Mouse (Mus musculus) C2C12 (cell line): ENCODE data around the gene Dip2c. TPM values are rescaled to one million over a fixed set of nuclear protein-coding genes. Genes with fewer than 3 reads are reported as not detected.

ENCODE experiments used
- H3K27me3 ChIP-seq: one replicate; pipeline ENCODE4 v1.6.1; 2011; ENCODE audit not compliant: control insufficient read depth, insufficient read depth, insufficient read length
- H3K36me3 ChIP-seq: one replicate; pipeline ENCODE4 v1.6.1; 2011; ENCODE audit not compliant: control insufficient read depth, insufficient read depth
- H3K4me3 ChIP-seq: one replicate; pipeline ENCODE4 v1.5.1; 2011; ENCODE audit warnings: mild to moderate bottlenecking, control low read depth; ENCODE audit not compliant: poor library complexity, insufficient read depth, severe bottlenecking
- H3K79me2 ChIP-seq: one replicate; pipeline ENCODE4 v1.6.1; 2011; ENCODE audit not compliant: control insufficient read depth, insufficient read depth
- H3K79me3 ChIP-seq: one replicate; pipeline ENCODE4 v1.6.1; 2011; ENCODE audit warnings: low read depth, control low read depth
- H3ac ChIP-seq: one replicate; pipeline ENCODE3; 2011; ENCODE audit warnings: low read depth; ENCODE audit not compliant: control insufficient read depth, insufficient read length
- CEBPB ChIP-seq: IDR thresholded peaks from one replicate; pipeline ENCODE4 v1.6.1; 2011; ENCODE audit warnings: low read depth, mild to moderate bottlenecking, control low read depth, moderate library complexity
- CTCF ChIP-seq: IDR thresholded peaks from one replicate; pipeline ENCODE4 v1.5.1; 2011; ENCODE audit not compliant: control insufficient read depth, insufficient read depth, insufficient read length
- FOSL1 ChIP-seq: IDR thresholded peaks from one replicate; pipeline ENCODE4 v1.8.0; 2011; ENCODE audit warnings: mild to moderate bottlenecking, low read length; ENCODE audit not compliant: poor library complexity, insufficient read depth, severe bottlenecking
- MAX ChIP-seq: IDR thresholded peaks from one replicate; pipeline ENCODE4 v1.6.1; 2011; ENCODE audit warnings: mild to moderate bottlenecking, control low read depth
- MYOD1 ChIP-seq: IDR thresholded peaks from one replicate; pipeline ENCODE4 v1.6.1; 2011; ENCODE audit warnings: low read depth; ENCODE audit not compliant: control insufficient read depth, insufficient read length
- MYOG ChIP-seq: IDR thresholded peaks from one replicate; pipeline ENCODE4 v1.6.1; 2011; ENCODE audit not compliant: control insufficient read depth, insufficient read length; ENCODE audit errors: extremely low read depth
- USF1 ChIP-seq: IDR thresholded peaks from one replicate; pipeline ENCODE4 v1.6.1; 2011; ENCODE audit warnings: low read depth, mild to moderate bottlenecking, control low read depth, moderate library complexity
- polyA plus RNA-seq: library from polyadenylated mRNA; unstranded; fragments of >200 nt; fragmentation: generic; extraction: Trizol; gene quantifications from one replicate; pipeline ENCODE4 v1.2.1, GENCODE M21; 2012; ENCODE audit warnings: missing spikeins

Gene Dip2c
- polyA plus RNA-seq, 1 experiment, result 4.8 TPM

- Histone ChIP-seq H3K79me2 (no peaks in the 10 kb centered on the region), H3K36me3 (no peaks in the 10 kb centered on the region), H3K4me3 (no peak overlapping the region), H3K27me3 (no peaks in the 10 kb centered on the region), H3K79me3 (no peaks in the 10 kb centered on the region), H3ac (no peak overlapping the region)
- TF ChIP-seq MYOG (no peak), CTCF (no peak), MAX (no peak), USF1 (no peak), FOSL1 (no peak), CEBPB (no peak), MYOD1 (no peak)
Observed at GRCm38 (mm10) chr13:9637949-9638348, 361.6 kb downstream of the Dip2c start.

DNA sequence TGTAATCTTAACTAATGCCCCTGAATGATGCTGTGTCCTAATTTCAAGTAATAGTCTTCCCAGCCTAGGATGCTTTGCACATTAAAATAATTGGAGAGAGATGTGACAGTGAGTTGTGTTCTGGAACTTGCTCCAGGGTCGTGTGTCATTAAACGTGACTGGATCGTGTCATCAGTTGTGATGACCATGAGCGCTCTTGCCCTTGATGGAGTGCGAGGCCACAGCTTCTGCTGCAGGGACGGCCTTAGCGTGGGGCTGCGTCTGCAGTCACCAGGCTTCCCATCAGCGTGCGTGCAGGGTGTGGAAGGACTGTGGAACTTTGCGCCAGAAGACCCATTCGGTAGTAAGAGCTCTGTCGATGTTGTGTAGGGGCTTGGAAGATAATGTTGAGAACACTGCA, 372.4 kb downstream of the Dip2c start:
- H3K4me3 ChIP-seq, result no peak overlapping the region
- H3ac ChIP-seq, result no peak overlapping the region
- TF ChIP-seq MYOD1 (no peak), MYOG (no peak), MAX (no peak), FOSL1 (no peak)
- H3K36me3 ChIP-seq, result no peaks in the 10 kb centered on the region
- H3K79me2 ChIP-seq, result no peaks in the 10 kb centered on the region
- no peaks in the 10 kb centered on the region for H3K27me3 ChIP-seq
- no peaks in the 10 kb centered on the region for H3K79me3 ChIP-seq

- Histone ChIP-seq H3ac (no peak overlapping the region), H3K36me3 (no peaks in the 10 kb centered on the region), H3K79me3 (no peaks in the 10 kb centered on the region), H3K27me3 (no peaks in the 10 kb centered on the region), H3K4me3 (no peak overlapping the region), H3K79me2 (no peaks in the 10 kb centered on the region)
- TF ChIP-seq MYOG (no peak), FOSL1 (no peak)
Observed at GRCm38 (mm10) chr13:9649894-9650293, 373.6 kb downstream of the Dip2c start.

- Histone ChIP-seq H3K79me2 (no peaks in the 10 kb centered on the region), H3ac (no peak overlapping the region), H3K79me3 (no peaks in the 10 kb centered on the region), H3K36me3 (no peaks in the 10 kb centered on the region), H3K27me3 (no peaks in the 10 kb centered on the region), H3K4me3 (no peak overlapping the region)
- TF ChIP-seq USF1 (no peak), MAX (no peak), CEBPB (no peak), MYOG (no peak), MYOD1 (no peak), FOSL1 (no peak), CTCF (no peak)
Observed at GRCm38 (mm10) chr13:9650580-9650979, 374.3 kb downstream of the Dip2c start.

DNA sequence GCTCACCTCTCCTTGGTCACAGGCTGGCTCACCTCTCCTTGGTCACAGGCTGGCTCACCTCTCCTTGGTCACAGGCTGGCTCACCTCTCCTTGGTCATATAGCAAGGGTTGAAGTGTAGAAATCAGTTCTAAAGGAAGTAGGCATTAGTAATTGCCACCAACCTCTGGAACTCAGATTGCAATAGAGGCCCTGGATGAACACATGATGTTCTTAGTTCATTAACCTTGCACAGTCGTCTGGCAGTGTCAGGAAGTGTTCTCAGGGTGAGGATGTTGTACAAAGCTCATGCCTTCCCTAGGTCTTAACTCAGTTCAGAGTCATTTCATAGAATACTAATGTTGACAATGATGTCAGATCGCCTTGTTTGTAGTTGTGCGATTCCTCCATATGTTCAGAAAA, 376.7 kb downstream of the Dip2c start:
- no peak overlapping the region for H3K4me3 ChIP-seq
- H3ac ChIP-seq, result no peak overlapping the region
- H3K36me3 ChIP-seq, result no peaks in the 10 kb centered on the region
- H3K79me2 ChIP-seq, result no peaks in the 10 kb centered on the region
- H3K79me3 ChIP-seq, result no peaks in the 10 kb centered on the region
- TF ChIP-seq CEBPB (no peak), MYOD1 (no peak)
- H3K27me3 ChIP-seq, result no peaks in the 10 kb centered on the region

- H3K27me3 ChIP-seq, result no peaks in the 10 kb centered on the region
- H3K79me2 ChIP-seq, result no peaks in the 10 kb centered on the region
- no peaks in the 10 kb centered on the region for H3K36me3 ChIP-seq
- no peaks in the 10 kb centered on the region for H3K79me3 ChIP-seq
- H3K4me3 ChIP-seq, result no peak overlapping the region
- no peak for TF ChIP-seq MYOD1
- no peak for TF ChIP-seq MAX
- TF ChIP-seq MYOG, result no peak
- no peak for TF ChIP-seq CEBPB
- TF ChIP-seq USF1, result no peak
- TF ChIP-seq FOSL1, result no peak
- no peak overlapping the region for H3ac ChIP-seq
Observed at GRCm38 (mm10) chr13:9656613-9657012, 380.3 kb downstream of the Dip2c start.

- Histone ChIP-seq H3ac (no peak overlapping the region), H3K27me3 (no peaks in the 10 kb centered on the region), H3K79me2 (no peaks in the 10 kb centered on the region), H3K79me3 (no peaks in the 10 kb centered on the region), H3K36me3 (no peaks in the 10 kb centered on the region), H3K4me3 (no peak overlapping the region)
- TF ChIP-seq CTCF, result no peak
Observed at GRCm38 (mm10) chr13:9660711-9661110, 384.4 kb downstream of the Dip2c start.
